Mouse (Mus musculus) heart, embryonic 11.5 days (tissue): ENCODE data around the gene AC124502.3. TPM values are rescaled to one million over a fixed set of nuclear protein-coding genes. Genes with fewer than 3 reads are reported as not detected.

Experiments
- ATAC-seq: fragments of 200-750 bp; cut with Nextera tagmentation; replicated peaks from 2 replicates; pipeline ENCODE4 v1.8.0; 2017; ENCODE audit warnings: moderate library complexity; ENCODE audit not compliant: insufficient number of reproducible peaks, low FRiP score, low TSS enrichment
- H3K27ac ChIP-seq: fragments of 300-500 bp; sonication (generic); 2 replicates; pipeline ENCODE4 v1.5.1; 2014; ENCODE audit warnings: mild to moderate bottlenecking, low read depth, low read length
- H3K27me3 ChIP-seq: fragments of 300-500 bp; sonication (generic); 2 replicates; pipeline ENCODE4 v1.6.1; 2014; ENCODE audit warnings: mild to moderate bottlenecking, low read length, mixed read lengths; ENCODE audit not compliant: control insufficient read depth, insufficient read depth
- H3K36me3 ChIP-seq: fragments of 300-500 bp; sonication (generic); 2 replicates; pipeline ENCODE4 v1.6.1; 2014; ENCODE audit warnings: mild to moderate bottlenecking, low read length, moderate library complexity, mixed read lengths; ENCODE audit not compliant: control insufficient read depth, insufficient read depth
- H3K4me1 ChIP-seq: fragments of 300-500 bp; sonication (generic); 2 replicates; pipeline ENCODE4 v1.6.1; 2014; ENCODE audit warnings: low read length; ENCODE audit not compliant: control insufficient read depth, insufficient read depth
- H3K4me2 ChIP-seq: fragments of 300-500 bp; sonication (generic); 2 replicates; pipeline ENCODE4 v1.6.1; 2014; ENCODE audit warnings: mild to moderate bottlenecking, moderate library complexity
- H3K4me3 ChIP-seq: fragments of 300-500 bp; sonication (generic); 2 replicates; pipeline ENCODE4 v1.5.1; 2014; ENCODE audit warnings: low read depth, low read length
- H3K9ac ChIP-seq: fragments of 300-500 bp; sonication (generic); 2 replicates; pipeline ENCODE4 v1.6.1; 2014; ENCODE audit warnings: mild to moderate bottlenecking, low read depth, low read length, moderate library complexity
- H3K9me3 ChIP-seq: fragments of 300-500 bp; sonication (generic); replicated peaks from 2 replicates; pipeline ENCODE4 v1.6.1; 2016; ENCODE audit warnings: low read length; ENCODE audit not compliant: control insufficient read depth
- whole genome bisulfite sequencing: fragments of 180-500 bp; shearing (Covaris S2); extraction: QIAGEN DNeasy Blood & Tissue Kit; methylation state at CpG from one replicate; pipeline ENCODE4 v1.1.7; 2014; ENCODE audit not compliant: insufficient replicate concordance; 5-methylcytosine and 5-hydroxymethylcytosine counted together
- polyA plus RNA-seq: library from polyadenylated mRNA; unstranded; fragments of >200 nt; fragmentation: Nextera tagmentation; extraction: Ambion mirVana; gene quantifications from 2 replicates; pipeline ENCODE4 v1.2.1, GENCODE M21; 2014

The AC124502.3 gene
- polyA plus RNA-seq, 1 experiment from 2014 or later = 2.0 TPM

DNA sequence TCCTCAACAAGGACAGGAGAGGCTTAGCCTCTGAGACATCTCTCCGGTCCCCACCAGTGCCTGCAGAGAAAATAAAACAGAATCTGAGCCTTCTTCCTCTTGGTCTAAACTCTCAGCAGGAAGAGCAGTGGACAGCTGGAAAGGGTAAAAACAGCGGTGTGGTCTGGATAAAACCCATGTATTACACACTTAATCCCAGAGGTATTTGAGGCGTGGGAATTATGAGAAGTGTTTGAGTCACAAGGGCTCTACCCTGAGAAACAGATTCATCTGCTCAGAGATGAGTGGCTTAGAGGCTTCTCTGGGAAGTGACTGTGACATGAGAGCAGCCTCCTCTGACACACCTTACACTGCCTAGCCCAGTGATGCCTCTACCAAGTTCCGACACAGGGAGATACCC lies 21.1 kb upstream of the AC124502.3 start:
- 74% methylated on average over 4 of the region's 4 CpGs for WGBS
- no peaks in the 10 kb centered on the region for H3K36me3 ChIP-seq
- H3K4me2 ChIP-seq = no peak overlapping the region
- H3K9me3 ChIP-seq = no peaks in the 10 kb centered on the region
- ATAC-seq = no peak
- H3K27ac ChIP-seq = 0 out of 2 replicates have a peak overlapping the region, but pooled peaks have one; percentile 18
- no peak overlapping the region for H3K4me3 ChIP-seq
- peaks cover 11% of the 10 kb centered on the region; the same call in 1 of the 2 replicates for H3K4me1 ChIP-seq
- H3K9ac ChIP-seq = no peak overlapping the region
- no peaks in the 10 kb centered on the region for H3K27me3 ChIP-seq

DNA sequence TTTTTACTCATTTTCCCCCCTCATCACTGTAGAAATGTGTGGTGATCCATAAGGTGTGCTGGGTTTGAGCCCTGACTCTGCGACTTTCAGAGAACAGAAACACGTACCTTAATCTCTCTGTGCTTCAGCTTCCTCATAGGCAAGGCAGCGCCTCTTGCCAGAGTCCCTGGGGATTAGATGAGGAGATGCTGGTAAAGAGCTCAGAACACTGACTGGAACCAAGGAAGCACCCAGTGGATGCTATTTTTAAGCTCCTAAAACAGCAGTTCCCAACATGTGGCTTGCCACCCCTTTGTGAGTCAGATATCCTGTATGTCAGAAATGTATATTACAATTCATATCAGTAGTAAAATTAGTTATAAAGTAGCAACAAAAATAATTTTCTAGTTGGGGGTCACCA lies 20.5 kb upstream of the AC124502.3 start:
- H3K9ac ChIP-seq = no peak overlapping the region
- ATAC-seq = no peak

DNA sequence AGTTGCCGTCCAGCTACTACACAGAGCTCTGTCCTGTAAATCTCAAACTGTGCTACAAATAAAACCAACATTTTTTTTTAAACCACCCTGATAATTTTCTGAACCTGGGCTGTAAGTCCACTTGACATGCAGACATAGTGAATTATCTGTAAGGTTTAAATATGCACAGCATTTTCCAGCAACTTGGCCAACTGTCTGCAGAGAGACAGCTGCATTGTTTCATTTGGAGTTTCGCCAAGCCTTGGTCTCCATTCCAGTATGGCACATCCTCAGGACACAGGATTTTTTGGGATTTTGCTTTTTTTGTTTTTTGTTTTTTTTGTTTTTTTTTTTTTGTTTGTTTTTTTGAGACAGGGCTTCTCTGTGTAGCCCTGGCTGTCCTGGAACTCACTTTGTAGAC lies 17.3 kb upstream of the AC124502.3 start:
- no peaks in the 10 kb centered on the region for H3K9me3 ChIP-seq
- H3K4me3 ChIP-seq = no peak overlapping the region
- H3K27me3 ChIP-seq = no peaks in the 10 kb centered on the region
- 81% methylated on average over 2 of the region's 2 CpGs for WGBS
- H3K4me2 ChIP-seq = no peak overlapping the region
- H3K36me3 ChIP-seq = no peaks in the 10 kb centered on the region
- H3K4me1 ChIP-seq = peaks cover 4% of the 10 kb centered on the region; the same call in 1 of the 2 replicates
- no peak overlapping the region for H3K9ac ChIP-seq
- ATAC-seq = no peak
- no peak overlapping the region for H3K27ac ChIP-seq

More for the DNA sequence above, 20.5 kb upstream of the AC124502.3 start:
- Histone ChIP-seq H3K4me1 (peaks cover 11% of the 10 kb centered on the region; the same call in 1 of the 2 replicates), H3K36me3 (no peaks in the 10 kb centered on the region), H3K9me3 (no peaks in the 10 kb centered on the region), H3K4me3 (no peak overlapping the region), H3K27ac (no peak overlapping the region), H3K4me2 (no peak overlapping the region), H3K27me3 (no peaks in the 10 kb centered on the region)
- WGBS = 77% methylated on average over 3 of the region's 3 CpGs

DNA sequence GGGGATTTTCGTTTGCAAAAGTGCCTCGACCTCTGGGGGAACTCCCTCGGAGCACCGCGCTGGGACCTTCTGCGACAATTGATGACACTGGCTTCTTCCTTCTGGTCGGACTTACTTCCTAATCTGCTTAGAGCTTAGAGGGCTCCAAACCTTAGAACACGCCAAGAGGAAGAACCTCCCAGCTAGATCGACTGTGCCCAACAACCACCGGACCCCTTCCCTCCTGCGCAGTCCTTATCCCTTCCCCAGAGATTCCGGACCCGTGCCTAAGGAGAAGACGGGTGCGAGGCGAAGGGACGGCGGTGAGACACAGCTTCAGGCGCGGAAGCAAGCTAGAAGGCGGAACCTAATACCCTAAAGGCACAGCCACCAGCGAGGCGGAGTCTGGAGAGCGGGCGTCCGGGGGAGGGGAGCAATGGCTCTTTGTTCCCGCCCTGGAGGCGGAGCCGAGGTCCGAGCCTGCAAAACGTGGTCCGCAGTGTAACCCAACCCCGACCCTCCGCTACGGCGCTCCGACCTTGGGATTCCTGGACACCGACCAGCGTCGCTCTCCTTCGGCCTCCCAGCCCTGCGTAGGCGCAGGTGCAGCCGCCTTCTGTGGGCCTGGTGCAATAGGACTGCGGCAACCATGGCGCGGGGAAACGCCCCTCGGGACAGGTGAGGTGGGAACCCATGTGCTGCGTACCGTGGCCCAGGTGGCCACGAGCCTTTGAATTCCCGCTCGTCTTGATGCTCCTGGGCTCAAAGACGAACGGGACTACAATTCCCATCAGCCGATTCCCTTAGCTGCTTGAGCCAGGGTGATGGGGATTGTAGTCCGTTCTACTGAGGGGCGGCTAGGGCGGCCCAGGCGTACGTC lies 14.8 kb upstream of the AC124502.3 start, which contains the start of gene Slc29a2:
Gene Slc29a2, plus strand, starts transcription at position 240 of the 859 bp plus-strand sequence.
- peak; percentile 90 for ATAC-seq
- under 1% methylated on average over 62 of the region's 62 CpGs for WGBS
- Histone ChIP-seq H3K36me3 (0 out of 2 replicates have a peak, but pooled peaks cover 2% of the 10 kb centered on the region), H3K4me1 (0 out of 2 replicates have a peak, but pooled peaks cover 2% of the 10 kb centered on the region), H3K27ac (peak within 1 kb of the TSS; percentile 81), H3K9ac (peak within 1 kb of the TSS; percentile 78), H3K4me3 (peak within 1 kb of the TSS; percentile 55), H3K9me3 (no peaks in the 10 kb centered on the region), H3K27me3 (no peaks in the 10 kb centered on the region), H3K4me2 (peak within 1 kb of the TSS; percentile 79)

DNA sequence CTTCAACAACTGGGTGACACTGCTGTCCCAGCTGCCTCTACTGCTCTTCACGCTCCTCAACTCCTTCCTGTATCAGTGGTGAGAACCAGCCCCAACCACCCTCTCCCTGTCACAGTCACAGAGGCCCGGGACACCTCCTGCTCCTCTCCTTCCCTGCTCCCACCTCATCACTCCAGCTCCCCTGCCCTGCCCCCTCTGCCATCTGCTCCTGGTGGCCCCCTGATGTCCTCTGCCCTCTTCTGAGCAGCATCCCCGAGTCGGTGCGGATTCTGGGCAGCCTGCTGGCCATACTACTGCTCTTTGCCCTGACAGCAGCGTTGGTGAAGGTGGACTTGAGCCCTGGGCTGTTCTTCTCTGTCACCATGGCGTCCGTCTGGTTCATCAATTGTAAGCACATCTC lies 12.6 kb upstream of the AC124502.3 start:
- H3K4me2 ChIP-seq = no peak overlapping the region
- H3K4me3 ChIP-seq = no peak overlapping the region
- 0 out of 2 replicates have a peak, but pooled peaks cover 2% of the 10 kb centered on the region for H3K4me1 ChIP-seq
- WGBS = 85% methylated on average over 8 of the region's 8 CpGs
- no peak overlapping the region for H3K9ac ChIP-seq
- H3K36me3 ChIP-seq = peaks cover 7% of the 10 kb centered on the region; the same call in 1 of the 2 replicates
- H3K27me3 ChIP-seq = no peaks in the 10 kb centered on the region
- H3K27ac ChIP-seq = no peak overlapping the region
- H3K9me3 ChIP-seq = no peaks in the 10 kb centered on the region
- ATAC-seq = no peak

DNA sequence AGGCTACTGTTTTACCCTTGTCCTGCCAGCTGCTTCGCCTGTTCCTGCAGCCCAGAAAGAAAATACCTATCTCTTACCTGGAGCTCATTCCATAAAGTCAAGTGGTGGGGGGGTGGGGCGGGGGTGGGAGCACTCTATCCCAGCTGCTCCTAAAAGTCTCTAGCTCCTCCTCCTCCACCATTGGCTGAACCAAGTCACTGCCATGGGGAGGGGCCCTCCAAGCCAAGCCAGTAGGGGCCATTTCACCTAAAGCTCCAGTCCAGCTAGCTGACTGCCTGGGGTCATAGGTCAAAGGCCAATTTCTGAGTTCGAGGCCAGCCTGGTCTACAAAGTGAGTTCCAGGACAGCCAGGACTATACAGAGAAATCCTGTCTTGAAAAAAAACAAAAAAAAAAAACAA lies 6.0 kb upstream of the AC124502.3 start:
- H3K9ac ChIP-seq = no peak overlapping the region
- H3K27ac ChIP-seq = no peak overlapping the region
- ATAC-seq = no peak
- H3K4me3 ChIP-seq = no peak overlapping the region
- peaks cover 9% of the 10 kb centered on the region; the same call in 1 of the 2 replicates for H3K36me3 ChIP-seq
- H3K9me3 ChIP-seq = no peaks in the 10 kb centered on the region
- H3K4me2 ChIP-seq = no peak overlapping the region
- H3K27me3 ChIP-seq = no peaks in the 10 kb centered on the region
- H3K4me1 ChIP-seq = no peaks in the 10 kb centered on the region
- 71% methylated on average over 3 of the region's 3 CpGs for WGBS

DNA sequence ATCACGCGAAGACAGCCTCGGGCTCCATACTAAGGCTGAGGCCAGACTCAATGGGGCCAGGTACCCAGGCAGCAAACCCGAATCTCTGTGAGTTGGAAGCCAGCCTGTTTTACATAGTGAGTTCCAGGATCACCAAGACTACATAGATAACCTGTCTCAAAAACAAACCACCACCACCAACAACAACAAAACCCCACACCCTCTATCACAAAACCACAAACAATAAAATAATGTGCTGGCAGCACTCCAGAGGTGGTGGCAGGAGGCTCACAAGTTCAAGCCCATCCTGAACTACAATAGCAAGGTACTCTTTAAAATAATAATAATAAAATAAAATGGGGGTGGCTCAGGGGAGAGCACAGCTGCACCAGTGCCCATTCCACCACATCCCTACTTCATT lies 2.1 kb upstream of the AC124502.3 start:
- Histone ChIP-seq H3K4me2 (no peak overlapping the region), H3K9ac (no peak overlapping the region), H3K4me1 (peaks cover 14% of the 10 kb centered on the region), H3K27me3 (no peaks in the 10 kb centered on the region), H3K36me3 (peaks cover under 1% of the 10 kb centered on the region; the same call in 1 of the 2 replicates), H3K27ac (no peak overlapping the region), H3K9me3 (no peaks in the 10 kb centered on the region), H3K4me3 (no peak overlapping the region)
- no peak for ATAC-seq
- 78% methylated on average over 4 of the region's 4 CpGs for WGBS

DNA sequence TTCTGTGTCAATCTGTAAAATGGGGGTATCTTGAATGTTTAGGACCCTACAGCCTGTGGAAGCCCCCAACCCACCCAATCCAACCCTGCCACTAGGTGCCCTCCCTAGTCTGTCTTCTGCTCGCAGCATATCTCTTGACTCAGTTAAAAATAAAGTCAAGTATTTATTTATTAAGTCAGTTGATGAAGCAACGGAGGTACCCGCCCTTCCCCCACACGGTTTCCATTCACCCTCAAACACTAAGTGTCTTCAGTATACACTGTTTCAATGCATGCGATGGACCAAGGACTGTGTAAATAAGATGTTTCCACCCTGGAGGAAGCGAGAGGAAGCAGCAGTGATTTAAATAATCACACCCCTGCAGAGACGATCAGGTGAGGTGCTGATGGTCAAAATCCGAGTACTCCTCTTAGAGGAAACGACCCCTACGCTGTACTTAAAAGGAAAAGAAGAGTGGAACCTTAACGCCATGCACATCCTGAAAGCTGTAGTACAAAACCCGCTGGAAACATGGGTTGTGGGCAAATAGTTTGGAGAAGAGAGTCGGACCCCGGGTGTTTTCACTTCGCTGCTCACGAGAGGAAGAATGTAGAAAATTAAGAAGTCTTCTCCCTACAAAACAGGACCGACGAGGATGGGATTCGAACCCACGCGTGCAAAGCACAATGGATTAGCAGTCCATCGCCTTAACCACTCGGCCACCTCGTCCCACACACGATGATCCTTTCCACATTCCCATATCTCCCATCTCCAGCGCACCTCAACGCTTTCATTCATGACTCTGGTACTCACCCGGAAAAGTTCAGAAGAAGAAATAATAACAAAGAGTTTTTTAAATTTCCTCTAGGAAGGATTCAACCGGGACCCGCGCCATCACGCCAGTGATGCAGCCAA lies 766 bp upstream of the AC124502.3 start:
- Histone ChIP-seq H3K27me3 (no peaks in the 10 kb centered on the region), H3K4me3 (peak overlapping the region; percentile 76), H3K4me1 (peaks cover 20% of the 10 kb centered on the region), H3K9ac (peak overlapping the region; percentile 88), H3K9me3 (no peaks in the 10 kb centered on the region), H3K4me2 (peak overlapping the region; percentile 95), H3K27ac (0 out of 2 replicates have a peak overlapping the region, but pooled peaks have one; percentile 57), H3K36me3 (no peaks in the 10 kb centered on the region)
- ATAC-seq = 0 out of 2 replicates have a peak, but pooled peaks have one; percentile 19
- 4% methylated on average over 32 of the region's 32 CpGs for WGBS
